Mouse (Mus musculus): ENCODE results near the gene Plekhs1.

Gene Plekhs1

DNA sequence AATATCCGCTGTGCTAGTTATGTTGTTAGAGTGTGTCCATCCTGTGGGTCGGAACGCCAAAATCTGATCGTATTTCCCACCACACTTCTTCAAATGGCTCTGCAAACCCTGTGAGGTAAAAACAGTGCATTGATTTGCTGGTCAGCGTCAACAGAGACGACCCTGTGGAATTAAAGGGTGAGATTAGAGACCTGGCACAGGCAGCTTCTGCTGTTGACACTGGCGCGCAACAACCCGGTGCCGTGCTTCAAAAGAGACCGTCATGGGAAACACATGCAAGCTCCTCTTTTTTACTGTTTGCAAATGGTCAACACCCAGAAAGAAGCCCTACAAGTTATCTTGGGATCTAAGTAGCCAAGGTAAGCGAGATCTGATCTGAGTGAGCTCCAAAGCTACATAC lies 69.8 kb downstream of the Plekhs1 start:
- no peak for DNase-seq

DNA sequence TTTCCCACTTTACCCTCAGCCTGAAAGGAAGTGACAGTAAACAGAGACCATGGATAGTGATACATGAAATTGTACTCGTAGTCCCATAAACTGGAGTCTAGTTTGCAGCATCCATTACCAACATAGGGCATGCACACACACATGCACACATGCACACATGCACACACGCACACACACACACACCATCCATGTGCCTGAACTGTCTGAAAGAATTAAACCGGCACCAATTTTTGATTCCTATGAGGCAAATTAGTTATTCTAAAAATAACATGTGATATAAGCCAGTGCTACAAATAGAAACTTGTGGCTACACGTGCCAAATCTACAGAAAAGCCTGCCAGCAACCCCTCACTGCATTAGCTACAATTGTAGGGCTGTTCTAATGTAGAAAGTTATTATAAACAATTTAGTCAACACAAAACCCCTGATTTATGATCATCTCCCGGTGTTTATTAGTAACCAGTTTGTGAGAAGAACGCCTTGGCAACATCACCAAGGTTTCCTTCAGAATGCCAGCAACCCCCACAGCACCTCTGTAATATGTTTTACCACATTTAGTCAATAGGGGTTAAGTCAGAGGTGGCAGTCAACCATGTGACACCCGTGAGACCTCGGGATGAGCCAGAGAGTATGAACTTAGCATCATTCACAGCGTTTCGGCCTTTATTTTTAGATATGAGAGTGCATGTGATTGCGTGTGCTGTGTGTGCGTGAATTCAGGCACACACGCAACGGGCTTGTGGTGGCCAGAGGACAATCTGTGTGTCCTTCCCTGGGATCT lies 72.0 kb downstream of the Plekhs1 start:
- no peak for DNase-seq

GRCm38 (mm10) chr19:56534337-56534736 lies 72.9 kb downstream of the Plekhs1 start:
- DNase-seq = no peak

DNA sequence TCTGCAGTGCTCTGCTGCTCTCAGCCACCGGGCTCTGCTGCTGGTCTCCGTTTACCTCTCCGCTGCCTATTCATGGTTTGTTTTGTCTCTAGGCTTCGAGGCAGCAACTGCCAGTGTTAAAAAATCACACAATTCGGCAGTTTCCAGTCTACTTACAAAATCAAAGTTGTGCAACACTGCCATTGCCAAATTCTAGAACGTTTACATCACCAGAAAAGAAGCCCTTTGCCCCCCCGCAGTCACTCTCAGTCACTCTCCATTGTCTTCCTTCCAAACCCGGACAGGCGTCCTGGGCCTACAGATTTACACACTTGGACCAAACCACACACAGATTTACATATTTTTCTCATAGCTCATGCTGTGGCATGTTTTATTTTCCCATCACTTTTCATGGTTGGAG lies 73.6 kb downstream of the Plekhs1 start:
- DNase-seq = no peak

GRCm38 (mm10) chr19:56535765-56536164 lies 74.3 kb downstream of the Plekhs1 start:
- DNase-seq = no peak

Data from cerebellum, adult 18-20 months (tissue).